Mouse (Mus musculus) bone marrow macrophage, adult 2 months (primary cell): ENCODE data around the gene Gm20388.

Experiments
- CTCF ChIP-seq: IDR thresholded peaks from 2 replicates; pipeline ENCODE4 v1.5.1; 2012; ENCODE audit warnings: low read depth, mild to moderate bottlenecking, low read length, moderate library complexity
- POLR2A ChIP-seq: IDR thresholded peaks from 2 replicates; pipeline ENCODE4 v1.6.1; 2012; ENCODE audit warnings: mild to moderate bottlenecking, low read depth, low read length, borderline replicate concordance

GRCm38 (mm10) chr8:122038076-122038475 is 2127.4 kb downstream of the Gm20388 start:
- TF ChIP-seq POLR2A, result no peak
- no peak for TF ChIP-seq CTCF
